Mouse (Mus musculus) forebrain, embryonic 11.5 days (tissue): Measurements from ENCODE around the gene Prtg. TPM values are rescaled to one million over a fixed set of nuclear protein-coding genes. Genes with fewer than 3 reads are reported as not detected.
A peak's percentile ranks its signal among the peaks of the same experiment; 100 is the strongest.

Experiments used
- ATAC-seq: fragments of 200-750 bp; cut with Nextera tagmentation; replicated peaks from 2 replicates; pipeline ENCODE4 v1.8.0; 2017; ENCODE audit warnings: moderate TSS enrichment; ENCODE audit not compliant: low FRiP score
- DNase-seq: peaks from one replicate; pipeline ENCODE4 v3.0.0-alpha.2; 2017; ENCODE audit warnings: low spot score
- H3K27ac ChIP-seq: fragments of 300-500 bp; sonication (generic); 2 replicates; pipeline ENCODE4 v1.5.1; 2014; ENCODE audit warnings: low read depth, low read length
- H3K27me3 ChIP-seq: fragments of 300-500 bp; sonication (generic); 2 replicates; pipeline ENCODE4 v1.6.1; 2014; ENCODE audit warnings: mild to moderate bottlenecking, low read length, mixed read lengths; ENCODE audit not compliant: control insufficient read depth, insufficient read depth
- H3K36me3 ChIP-seq: fragments of 300-500 bp; sonication (generic); 2 replicates; pipeline ENCODE4 v1.6.1; 2014; ENCODE audit warnings: mild to moderate bottlenecking, low read length, moderate library complexity, mixed read lengths; ENCODE audit not compliant: control insufficient read depth, insufficient read depth
- H3K4me1 ChIP-seq: fragments of 300-500 bp; sonication (generic); replicated peaks from 2 replicates; pipeline ENCODE4 v1.6.1; 2014; ENCODE audit warnings: low read length, mixed read lengths; ENCODE audit not compliant: control insufficient read depth, insufficient read depth
- H3K4me2 ChIP-seq: fragments of 300-500 bp; sonication (generic); 2 replicates; pipeline ENCODE4 v1.6.1; 2014; ENCODE audit warnings: low read depth, mild to moderate bottlenecking, low read length, moderate library complexity, mixed read lengths; ENCODE audit not compliant: severe bottlenecking
- H3K4me3 ChIP-seq: fragments of 300-500 bp; sonication (generic); 2 replicates; pipeline ENCODE4 v1.5.1; 2014; ENCODE audit warnings: low read depth, low read length
- H3K9ac ChIP-seq: fragments of 300-500 bp; sonication (generic); 2 replicates; pipeline ENCODE4 v1.6.1; 2014; ENCODE audit warnings: low read length
- H3K9me3 ChIP-seq: fragments of 300-500 bp; sonication (generic); 2 replicates; pipeline ENCODE4 v1.6.1; 2016; ENCODE audit warnings: low read length, mixed read lengths; ENCODE audit not compliant: control insufficient read depth
- WGBS: fragments of 180-500 bp; shearing (Covaris S2); extraction: QIAGEN DNeasy Blood & Tissue Kit; methylation state at CpG from one replicate; pipeline ENCODE4 v1.1.7; 2014; 5-methylcytosine and 5-hydroxymethylcytosine counted together
- polyA plus RNA-seq: library from polyadenylated mRNA; unstranded; fragments of >200 nt; fragmentation: Nextera tagmentation; extraction: Ambion mirVana; gene quantifications from 2 replicates; pipeline ENCODE4 v1.2.1, GENCODE M21; 2014

The Prtg gene
- polyA plus RNA-seq, 1 experiment from 2014 or later = 3.6 TPM

DNA sequence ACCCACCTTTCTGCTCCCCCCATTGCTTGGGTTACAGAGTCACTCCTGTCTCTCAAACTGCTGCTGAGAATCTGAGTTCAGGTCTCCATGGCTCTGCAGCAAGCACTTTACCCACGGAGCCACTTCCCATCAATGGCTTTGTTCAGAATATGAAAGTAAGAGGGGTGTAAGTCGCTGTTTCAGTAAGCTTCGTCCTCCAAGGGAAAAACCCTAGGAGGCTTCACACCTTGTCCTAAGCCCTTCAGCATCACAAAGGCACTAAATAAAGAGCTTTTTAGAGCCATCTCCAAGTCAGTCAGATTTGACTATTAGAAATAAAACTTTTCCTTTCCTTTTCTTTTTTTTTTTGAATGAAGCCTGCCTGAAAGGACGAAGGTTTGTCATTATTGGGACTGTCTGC is 3.4 kb upstream of the Prtg start:
- Histone ChIP-seq H3K36me3 (no peaks in the 10 kb centered on the region), H3K4me2 (no peak overlapping the region), H3K27me3 (no peaks in the 10 kb centered on the region), H3K27ac (no peak overlapping the region), H3K9ac (no peak overlapping the region), H3K9me3 (no peaks in the 10 kb centered on the region), H3K4me3 (no peak overlapping the region), H3K4me1 (peaks cover 5% of the 10 kb centered on the region; the same call in 1 of the 2 replicates)
- no peak for DNase-seq
- ATAC-seq = no peak
- WGBS = 23% methylated on average over 4 of the region's 4 CpGs

GRCm38 (mm10) chr9:72806146-72806545 is 528 bp upstream of the Prtg start:
- no peaks in the 10 kb centered on the region for H3K36me3 ChIP-seq
- no peak overlapping the region; the same call in 1 of the 2 replicates for H3K4me3 ChIP-seq
- ATAC-seq (0 out of 2 replicates have a peak, but pooled peaks have one; percentile 23), DNase-seq (no peak)
- peak overlapping the region; percentile 93 for H3K27ac ChIP-seq
- 1% methylated on average over 14 of the region's 14 CpGs for WGBS
- peak overlapping the region; percentile 98; the same call in 1 of the 2 replicates for H3K4me2 ChIP-seq
- no peaks in the 10 kb centered on the region for H3K27me3 ChIP-seq
- peaks cover 12% of the 10 kb centered on the region; the same call in 1 of the 2 replicates for H3K4me1 ChIP-seq
- no peaks in the 10 kb centered on the region for H3K9me3 ChIP-seq
- H3K9ac ChIP-seq = peak overlapping the region; percentile 89

DNA sequence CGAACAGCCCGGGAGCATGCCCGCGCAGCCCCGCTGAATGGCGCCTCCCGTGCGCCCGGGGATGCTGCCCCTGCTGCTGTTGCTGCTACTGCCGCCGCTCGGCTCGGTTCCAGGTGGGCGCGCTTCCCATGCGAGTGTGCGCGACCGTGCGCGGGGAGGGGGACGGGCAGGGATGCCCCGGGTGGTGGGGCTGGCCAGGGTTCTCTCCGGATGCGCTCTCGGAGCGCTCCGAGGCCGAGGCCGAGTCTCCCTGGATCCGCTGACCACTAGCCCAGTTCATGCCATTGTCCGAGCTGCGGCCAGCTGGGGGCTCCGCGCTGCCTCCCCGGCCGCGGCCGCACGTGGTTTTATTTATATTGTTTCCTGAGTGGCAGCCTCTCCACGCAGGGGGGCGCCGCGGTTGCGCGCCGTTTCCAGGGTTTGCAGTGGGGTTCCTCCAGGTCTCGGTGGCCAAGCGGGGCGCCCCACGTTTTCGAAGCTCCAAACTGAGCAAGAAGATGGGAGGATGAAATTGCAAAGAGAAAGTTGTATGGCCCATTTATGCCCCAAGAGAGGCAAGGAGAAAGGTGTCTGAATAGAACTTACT is 839 bp downstream of the Prtg start:
- Histone ChIP-seq H3K27me3 (no peaks in the 10 kb centered on the region), H3K4me3 (peak overlapping the region; percentile 87), H3K4me2 (peak overlapping the region; percentile 98), H3K9ac (peak overlapping the region; percentile 89), H3K27ac (peak overlapping the region; percentile 93), H3K9me3 (no peaks in the 10 kb centered on the region), H3K36me3 (no peaks in the 10 kb centered on the region), H3K4me1 (peaks cover 13% of the 10 kb centered on the region; the same call in 1 of the 2 replicates)
- ATAC-seq (peak; percentile 78), DNase-seq (peak; percentile 86)
- WGBS = under 1% methylated on average over 52 of the region's 52 CpGs

GRCm38 (mm10) chr9:72808176-72808575 is 1.5 kb downstream of the Prtg start:
- DNase-seq (peak; percentile 58), ATAC-seq (no peak)
- H3K27me3 ChIP-seq = no peaks in the 10 kb centered on the region
- H3K36me3 ChIP-seq = no peaks in the 10 kb centered on the region
- H3K9ac ChIP-seq = peak overlapping the region; percentile 89
- H3K9me3 ChIP-seq = no peaks in the 10 kb centered on the region
- peak overlapping the region; percentile 98 for H3K4me2 ChIP-seq
- peaks cover 16% of the 10 kb centered on the region; the same call in 1 of the 2 replicates for H3K4me1 ChIP-seq
- WGBS = 0% methylated on average over 6 of the region's 6 CpGs
- peak overlapping the region; percentile 93 for H3K27ac ChIP-seq
- H3K4me3 ChIP-seq = peak overlapping the region; percentile 87

- WGBS = 2% methylated on average over 3 of the region's 3 CpGs
- peak overlapping the region; percentile 32; the same call in 1 of the 2 replicates for H3K9ac ChIP-seq
- no peaks in the 10 kb centered on the region for H3K9me3 ChIP-seq
- H3K36me3 ChIP-seq = no peaks in the 10 kb centered on the region
- DNase-seq (no peak), ATAC-seq (no peak)
- no peaks in the 10 kb centered on the region for H3K27me3 ChIP-seq
- peak overlapping the region; percentile 87 for H3K4me3 ChIP-seq
- peak overlapping the region; percentile 98; the same call in 1 of the 2 replicates for H3K4me2 ChIP-seq
- H3K4me1 ChIP-seq = peaks cover 16% of the 10 kb centered on the region; the same call in 1 of the 2 replicates
- peak overlapping the region; percentile 93 for H3K27ac ChIP-seq
Observed at GRCm38 (mm10) chr9:72808586-72808985, 1.9 kb downstream of the Prtg start.

- Histone ChIP-seq H3K27me3 (no peaks in the 10 kb centered on the region), H3K36me3 (no peaks in the 10 kb centered on the region), H3K4me3 (peak overlapping the region; percentile 87; the same call in 1 of the 2 replicates), H3K27ac (peak overlapping the region; percentile 93; the same call in 1 of the 2 replicates), H3K9ac (peak overlapping the region; percentile 32; the same call in 1 of the 2 replicates), H3K9me3 (no peaks in the 10 kb centered on the region), H3K4me1 (peaks cover 20% of the 10 kb centered on the region; the same call in 1 of the 2 replicates), H3K4me2 (peak overlapping the region; percentile 98)
- 35% methylated on average over 2 of the region's 2 CpGs for WGBS
- DNase-seq (no peak), ATAC-seq (no peak)
Observed at GRCm38 (mm10) chr9:72809077-72809476, 2.4 kb downstream of the Prtg start.

GRCm38 (mm10) chr9:72810607-72811006 is 3.9 kb downstream of the Prtg start:
- H3K4me3 ChIP-seq = no peak overlapping the region
- WGBS = 69% methylated on average over 5 of the region's 5 CpGs
- H3K4me2 ChIP-seq = no peak overlapping the region
- ATAC-seq (no peak), DNase-seq (no peak)
- peaks cover 21% of the 10 kb centered on the region; the same call in 1 of the 2 replicates for H3K4me1 ChIP-seq
- H3K27ac ChIP-seq = no peak overlapping the region
- no peaks in the 10 kb centered on the region for H3K36me3 ChIP-seq
- H3K9me3 ChIP-seq = no peaks in the 10 kb centered on the region
- no peak overlapping the region for H3K9ac ChIP-seq
- no peaks in the 10 kb centered on the region for H3K27me3 ChIP-seq

DNA sequence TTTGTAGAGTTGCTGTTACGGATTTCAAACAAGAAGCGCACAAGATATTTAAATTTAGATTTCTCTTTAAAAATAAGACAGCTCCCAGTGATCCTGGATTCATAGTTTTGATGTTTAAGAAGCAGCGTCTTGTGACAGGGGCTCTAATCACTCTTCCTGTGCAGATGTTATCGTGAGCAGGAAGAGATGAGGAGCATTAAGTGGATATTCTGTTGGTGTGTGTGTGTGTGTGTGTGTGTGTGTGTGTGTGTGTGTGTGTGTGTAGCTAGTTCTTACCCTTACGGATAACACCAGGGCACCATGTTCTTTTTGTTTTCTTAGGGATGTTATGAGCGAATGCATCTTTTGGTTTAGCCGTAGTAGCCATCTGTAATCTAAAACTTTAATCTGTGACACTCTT is 5.4 kb downstream of the Prtg start:
- Histone ChIP-seq H3K9ac (no peak overlapping the region), H3K36me3 (no peaks in the 10 kb centered on the region), H3K4me2 (peak overlapping the region; percentile 42; the same call in 1 of the 2 replicates), H3K4me3 (no peak overlapping the region), H3K4me1 (peaks cover 16% of the 10 kb centered on the region; the same call in 1 of the 2 replicates), H3K9me3 (no peaks in the 10 kb centered on the region), H3K27me3 (no peaks in the 10 kb centered on the region), H3K27ac (peak overlapping the region; percentile 43; the same call in 1 of the 2 replicates)
- WGBS = 27% methylated on average over 7 of the region's 7 CpGs
- DNase-seq = no peak
- no peak for ATAC-seq
